Mouse (Mus musculus) bone marrow, adult 2 months (tissue): ENCODE measurements around the gene BC005624.

ENCODE experiments used
- CTCF ChIP-seq: fragments of 200-500 bp; IDR thresholded peaks from 2 replicates; pipeline ENCODE4 v1.5.1; 2011; ENCODE audit warnings: low read length, control low read depth; ENCODE audit not compliant: control insufficient read depth, insufficient read depth
- POLR2A ChIP-seq: fragments of 200-500 bp; IDR thresholded peaks from 2 replicates; pipeline ENCODE4 v1.6.1; 2011; ENCODE audit warnings: low read depth, mild to moderate bottlenecking, control low read depth, low read length, borderline replicate concordance; ENCODE audit not compliant: control insufficient read depth

DNA sequence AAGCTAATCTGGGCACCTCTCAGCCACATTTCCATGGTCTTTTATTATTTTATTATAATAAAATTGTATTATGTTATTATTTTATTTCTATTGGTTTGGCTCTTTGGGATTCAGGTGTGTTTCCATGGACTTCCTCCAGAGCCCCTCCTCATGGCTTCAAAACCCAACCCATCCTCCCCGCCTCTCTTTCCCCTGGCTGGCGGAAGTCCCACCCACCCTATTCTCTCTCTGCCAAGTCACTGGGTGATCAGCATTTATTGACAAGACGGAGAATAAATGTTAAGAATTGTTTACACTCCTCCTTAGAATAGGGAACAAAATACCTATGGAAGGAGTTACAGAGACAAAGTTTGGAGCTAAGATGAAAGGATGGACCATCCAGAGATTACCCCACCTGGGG, 45.2 kb downstream of the BC005624 start:
- TF ChIP-seq CTCF (no peak), POLR2A (no peak)
